Mouse (Mus musculus) erythroblast, embryonic 14.5 days (primary cell): Measurements from ENCODE around the gene Chst12. TPM values are rescaled to one million over a fixed set of nuclear protein-coding genes. Genes with fewer than 3 reads are reported as not detected.

Experiments used
- H3K27me3 ChIP-seq: 2 replicates; pipeline ENCODE4 v1.6.1; 2012; ENCODE audit warnings: inconsistent platforms; ENCODE audit not compliant: control insufficient read depth
- H3K36me3 ChIP-seq: 2 replicates; pipeline ENCODE4 v1.6.1; 2012; ENCODE audit warnings: mild to moderate bottlenecking, inconsistent platforms; ENCODE audit not compliant: control insufficient read depth
- H3K4me1 ChIP-seq: 2 replicates; pipeline ENCODE4 v1.6.1; 2012; ENCODE audit warnings: inconsistent platforms; ENCODE audit not compliant: control insufficient read depth
- H3K4me3 ChIP-seq: replicated peaks from 2 replicates; pipeline ENCODE3; 2012; ENCODE audit warnings: moderate library complexity, mild to moderate bottlenecking, inconsistent platforms
- H3K9me3 ChIP-seq: 2 replicates; pipeline ENCODE4 v1.6.1; 2012; ENCODE audit warnings: low read length, inconsistent platforms, mixed read lengths; ENCODE audit not compliant: control insufficient read depth
- GATA1 ChIP-seq: IDR thresholded peaks from 2 replicates; pipeline ENCODE4 v1.6.1; 2012; ENCODE audit warnings: low read length, inconsistent platforms, mixed read lengths
- TAL1 ChIP-seq: IDR thresholded peaks from 3 replicates; pipeline ENCODE4 v1.6.1; 2012; ENCODE audit warnings: low read length, inconsistent platforms, mixed read lengths
- polyA plus RNA-seq: library from polyadenylated mRNA; stranded (reverse); fragments of >175 nt; gene quantifications from 2 replicates; pipeline ENCODE4 v1.2.3, GENCODE M21; 2012

The Chst12 gene
- polyA plus RNA-seq, 1 experiment = 0.32 TPM

GRCm38 (mm10) chr5:140514799-140515486 lies 9.6 kb downstream of the Chst12 start:
- no peaks in the 10 kb centered on the region for H3K9me3 ChIP-seq
- H3K27me3 ChIP-seq = no peaks in the 10 kb centered on the region
- no peak overlapping the region for H3K4me3 ChIP-seq
- H3K4me1 ChIP-seq = peaks cover 12% of the 10 kb centered on the region
- H3K36me3 ChIP-seq = no peaks in the 10 kb centered on the region
- no peak for TF ChIP-seq TAL1
- no peak for TF ChIP-seq GATA1

DNA sequence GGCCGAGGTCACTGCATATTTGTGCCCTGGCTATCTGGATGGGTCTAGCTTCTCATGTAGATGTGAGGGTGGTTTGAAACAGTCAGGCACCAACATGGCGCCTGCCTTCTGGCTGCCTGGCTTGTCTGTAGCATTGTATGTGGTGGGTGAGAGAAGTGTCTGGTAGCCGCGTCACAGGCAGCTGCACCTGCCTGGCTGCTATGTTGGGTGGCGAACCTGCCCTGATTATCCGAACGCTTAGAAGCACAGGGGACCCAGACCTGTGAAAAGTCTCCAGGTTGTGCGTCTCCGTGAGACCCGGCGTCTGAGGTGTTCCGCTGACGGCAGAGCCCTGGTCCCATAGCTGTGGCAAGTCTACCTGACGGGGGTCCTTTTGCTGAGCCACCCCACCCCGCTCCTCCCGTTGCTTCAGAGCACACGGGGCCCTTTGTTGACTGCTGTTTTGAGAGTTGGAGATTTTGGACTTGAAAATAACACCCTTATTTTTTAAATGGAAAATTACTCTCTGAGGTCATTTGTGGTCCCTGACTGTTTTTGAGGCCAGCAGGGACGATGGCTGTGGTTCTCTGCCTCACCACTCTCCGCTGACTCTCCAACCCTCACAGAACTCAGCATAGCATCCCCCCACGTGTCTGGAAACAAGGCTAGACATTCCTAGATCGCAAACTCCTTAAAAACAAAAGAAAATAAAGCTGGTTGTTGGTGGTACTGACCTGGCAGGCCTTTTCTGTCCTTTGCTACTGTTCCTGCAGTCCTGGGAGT lies 12.0 kb downstream of the Chst12 start:
- Histone ChIP-seq H3K27me3 (no peaks in the 10 kb centered on the region), H3K36me3 (no peaks in the 10 kb centered on the region), H3K4me1 (peaks cover 12% of the 10 kb centered on the region), H3K4me3 (no peak overlapping the region), H3K9me3 (no peaks in the 10 kb centered on the region)
- TF ChIP-seq GATA1 = no peak
- no peak for TF ChIP-seq TAL1

DNA sequence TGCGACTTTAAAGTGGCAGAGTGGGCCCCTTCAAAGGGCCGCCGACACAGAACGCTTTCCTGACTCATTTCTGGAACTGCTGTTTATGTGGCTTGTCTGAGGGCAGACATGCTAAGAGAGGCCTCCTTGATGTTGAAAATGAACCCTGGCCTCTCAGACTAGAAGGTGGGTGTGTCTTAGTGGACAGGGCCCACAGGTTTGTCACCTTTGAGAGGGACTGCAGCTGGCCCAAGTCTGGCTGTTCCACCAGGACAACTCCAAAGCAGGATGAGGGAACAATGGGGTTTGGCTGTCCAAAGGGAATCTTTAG lies 12.5 kb downstream of the Chst12 start:
- peaks cover 12% of the 10 kb centered on the region for H3K4me1 ChIP-seq
- no peaks in the 10 kb centered on the region for H3K36me3 ChIP-seq
- H3K9me3 ChIP-seq = no peaks in the 10 kb centered on the region
- TF ChIP-seq TAL1 (no peak), GATA1 (no peak)
- no peaks in the 10 kb centered on the region for H3K27me3 ChIP-seq
- H3K4me3 ChIP-seq = no peak overlapping the region

DNA sequence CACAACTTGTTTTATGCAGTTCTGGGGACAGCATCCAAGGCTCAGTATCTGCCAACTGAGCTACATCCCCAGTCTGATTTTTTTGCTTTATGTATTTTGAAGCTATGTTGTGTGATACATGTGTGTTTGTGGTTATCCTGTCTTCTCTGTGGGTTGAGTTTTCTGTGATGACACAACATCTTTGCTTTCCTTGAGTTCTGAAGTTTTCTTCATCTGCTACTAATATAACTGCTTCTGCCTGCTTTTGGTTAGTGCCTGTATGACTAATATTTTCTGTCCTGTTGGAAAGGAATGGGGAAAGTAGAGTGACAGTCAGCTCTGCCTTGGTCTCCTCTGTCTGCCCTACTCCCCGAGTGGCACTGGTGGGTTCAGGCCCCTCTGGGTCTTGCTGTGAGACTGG lies 15.8 kb downstream of the Chst12 start:
- TF ChIP-seq TAL1 (no peak), GATA1 (no peak)
- no peak overlapping the region for H3K4me3 ChIP-seq

GRCm38 (mm10) chr5:140526754-140527153 lies 21.4 kb downstream of the Chst12 start:
- Histone ChIP-seq H3K9me3 (no peaks in the 10 kb centered on the region), H3K4me3 (no peak overlapping the region), H3K27me3 (no peaks in the 10 kb centered on the region), H3K4me1 (no peaks in the 10 kb centered on the region), H3K36me3 (peaks cover 11% of the 10 kb centered on the region)
- no peak for TF ChIP-seq TAL1
- TF ChIP-seq GATA1 = no peak

More for the DNA sequence above, 15.8 kb downstream of the Chst12 start:
- H3K4me1 ChIP-seq = peaks cover 2% of the 10 kb centered on the region; the same call in 1 of the 2 replicates
- H3K9me3 ChIP-seq = no peaks in the 10 kb centered on the region
- H3K36me3 ChIP-seq = peaks cover 11% of the 10 kb centered on the region
- no peaks in the 10 kb centered on the region for H3K27me3 ChIP-seq

- Histone ChIP-seq H3K36me3 (no peaks in the 10 kb centered on the region), H3K4me3 (no peak overlapping the region), H3K9me3 (no peaks in the 10 kb centered on the region), H3K27me3 (peaks cover 2% of the 10 kb centered on the region; the same call in 1 of the 2 replicates), H3K4me1 (peaks cover 25% of the 10 kb centered on the region)
- no peak for TF ChIP-seq TAL1
- no peak for TF ChIP-seq GATA1
Observed at GRCm38 (mm10) chr5:140538111-140538683, 32.8 kb downstream of the Chst12 start.

DNA sequence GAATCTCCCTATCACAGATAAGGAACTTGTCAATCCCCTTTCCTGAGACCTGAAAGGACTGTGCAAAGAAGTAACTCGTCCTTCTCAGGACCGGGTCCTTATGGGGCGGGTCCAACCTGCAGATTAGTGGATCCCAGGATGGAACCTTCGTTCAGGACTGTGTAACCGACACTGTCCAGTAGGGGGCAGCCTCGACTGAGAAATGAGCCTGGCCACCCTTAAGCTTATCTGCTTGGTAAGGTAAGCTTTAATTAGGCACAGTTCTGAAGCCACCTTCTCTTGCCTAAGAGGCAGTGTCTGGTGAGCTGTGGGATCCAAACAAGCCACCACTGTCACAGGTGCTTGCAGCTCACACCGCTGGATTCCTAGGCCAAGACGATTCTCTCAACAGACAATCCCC lies 34.8 kb downstream of the Chst12 start:
- Histone ChIP-seq H3K4me3 (no peak overlapping the region), H3K4me1 (peaks cover 25% of the 10 kb centered on the region), H3K36me3 (no peaks in the 10 kb centered on the region), H3K27me3 (peaks cover 2% of the 10 kb centered on the region; the same call in 1 of the 2 replicates), H3K9me3 (no peaks in the 10 kb centered on the region)
- TF ChIP-seq TAL1 (no peak), GATA1 (no peak)

GRCm38 (mm10) chr5:140542811-140543575 lies 37.6 kb downstream of the Chst12 start:
- Histone ChIP-seq H3K36me3 (no peaks in the 10 kb centered on the region), H3K4me3 (no peak overlapping the region), H3K4me1 (peaks cover 14% of the 10 kb centered on the region), H3K9me3 (no peaks in the 10 kb centered on the region), H3K27me3 (peaks cover 2% of the 10 kb centered on the region; the same call in 1 of the 2 replicates)
- TF ChIP-seq GATA1 = no peak

DNA sequence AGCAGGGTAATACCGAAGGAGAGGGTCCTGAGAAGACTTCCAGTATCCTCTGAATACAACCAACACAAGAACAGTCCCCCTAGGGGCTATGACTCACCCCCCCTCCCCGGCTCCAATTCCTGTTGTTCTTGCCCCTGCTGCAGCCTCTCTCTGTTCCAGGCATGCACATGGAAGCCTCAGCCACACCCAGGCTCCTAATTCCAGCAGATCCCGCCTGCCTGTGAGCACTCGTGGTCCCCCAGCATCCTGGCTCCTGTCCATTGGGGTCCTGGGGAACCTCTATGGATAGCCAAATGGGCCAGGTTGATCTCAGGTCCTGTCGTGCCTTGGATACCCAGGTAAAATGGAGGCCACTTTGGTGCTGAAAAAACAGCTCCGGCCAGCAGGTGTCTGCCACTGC lies 40.3 kb downstream of the Chst12 start:
- Histone ChIP-seq H3K27me3 (peaks cover 2% of the 10 kb centered on the region; the same call in 1 of the 2 replicates), H3K4me3 (no peak overlapping the region), H3K9me3 (no peaks in the 10 kb centered on the region), H3K4me1 (no peaks in the 10 kb centered on the region), H3K36me3 (no peaks in the 10 kb centered on the region)
- TF ChIP-seq TAL1 (no peak), GATA1 (no peak)
